Mouse (Mus musculus) CH12.LX (cell line): ENCODE measurements around the gene Prdm12.

ENCODE experiments used
- BHLHE40 ChIP-seq: IDR thresholded peaks from 2 replicates; pipeline ENCODE4 v1.6.1; 2011; ENCODE audit warnings: mild to moderate bottlenecking, low read depth, low read length, improper control_type of control experiment
- CTCF ChIP-seq, 2 experiments: IDR thresholded peaks in 1 of 2; conservative IDR thresholded peaks in 1 of 2; 2 replicates each; pipeline ENCODE4 v1.5.1; 2011 to 2012; ENCODE audit warnings: low read depth in 2 of 2, low read length in 2 of 2, improper control_type of control experiment in 1 of 2, inconsistent platforms in 1 of 2, mild to moderate bottlenecking in 1 of 2, moderate library complexity in 1 of 2
- ELF1 ChIP-seq: IDR thresholded peaks from 2 replicates; pipeline ENCODE4 v1.6.1; 2014; ENCODE audit warnings: low read depth, mild to moderate bottlenecking, inconsistent platforms, low read length, improper control_type of control experiment
- EP300 ChIP-seq: IDR thresholded peaks from 2 replicates; pipeline ENCODE4 v1.6.1; 2011; ENCODE audit warnings: low read length, improper control_type of control experiment
- ETS1 ChIP-seq: conservative IDR thresholded peaks from 2 replicates; pipeline ENCODE4 v1.6.1; 2012; ENCODE audit warnings: low read depth, mild to moderate bottlenecking, inconsistent platforms, low read length, improper control_type of control experiment, moderate library complexity
- MXI1 ChIP-seq: IDR thresholded peaks from 2 replicates; pipeline ENCODE4 v1.6.1; 2011; ENCODE audit warnings: mild to moderate bottlenecking, low read depth, low read length, improper control_type of control experiment
- MYC ChIP-seq: IDR thresholded peaks from 2 replicates; pipeline ENCODE4 v1.6.1; 2011; ENCODE audit warnings: low read depth, mild to moderate bottlenecking, improper control_type of control experiment, low read length
- PAX5 ChIP-seq: IDR thresholded peaks from 2 replicates; pipeline ENCODE4 v1.6.1; 2012; ENCODE audit warnings: low read length, inconsistent platforms, mixed read lengths
- POLR2A ChIP-seq: IDR thresholded peaks from 2 replicates; pipeline ENCODE4 v1.6.1; 2011; ENCODE audit warnings: low read depth, mild to moderate bottlenecking, improper control_type of control experiment, low read length
- SMC3 ChIP-seq: IDR thresholded peaks from 2 replicates; pipeline ENCODE4 v1.6.1; 2011; ENCODE audit warnings: low read depth, low read length, improper control_type of control experiment
- TBP ChIP-seq: conservative IDR thresholded peaks from 2 replicates; pipeline ENCODE4 v1.6.1; 2011; ENCODE audit warnings: low read depth, low read length, improper control_type of control experiment
- USF1 ChIP-seq: IDR thresholded peaks from 2 replicates; pipeline ENCODE4 v1.6.1; 2014; ENCODE audit warnings: low read depth, mild to moderate bottlenecking, inconsistent platforms, low read length, improper control_type of control experiment
- ZC3H11A ChIP-seq: IDR thresholded peaks from 2 replicates; pipeline ENCODE4 v1.6.1; 2012; ENCODE audit warnings: low read depth, mild to moderate bottlenecking, inconsistent platforms, low read length, improper control_type of control experiment
- ZMIZ1 ChIP-seq: IDR thresholded peaks from 2 replicates; pipeline ENCODE4 v1.6.1; 2012; ENCODE audit warnings: low read depth, mild to moderate bottlenecking, inconsistent platforms, low read length, improper control_type of control experiment

DNA sequence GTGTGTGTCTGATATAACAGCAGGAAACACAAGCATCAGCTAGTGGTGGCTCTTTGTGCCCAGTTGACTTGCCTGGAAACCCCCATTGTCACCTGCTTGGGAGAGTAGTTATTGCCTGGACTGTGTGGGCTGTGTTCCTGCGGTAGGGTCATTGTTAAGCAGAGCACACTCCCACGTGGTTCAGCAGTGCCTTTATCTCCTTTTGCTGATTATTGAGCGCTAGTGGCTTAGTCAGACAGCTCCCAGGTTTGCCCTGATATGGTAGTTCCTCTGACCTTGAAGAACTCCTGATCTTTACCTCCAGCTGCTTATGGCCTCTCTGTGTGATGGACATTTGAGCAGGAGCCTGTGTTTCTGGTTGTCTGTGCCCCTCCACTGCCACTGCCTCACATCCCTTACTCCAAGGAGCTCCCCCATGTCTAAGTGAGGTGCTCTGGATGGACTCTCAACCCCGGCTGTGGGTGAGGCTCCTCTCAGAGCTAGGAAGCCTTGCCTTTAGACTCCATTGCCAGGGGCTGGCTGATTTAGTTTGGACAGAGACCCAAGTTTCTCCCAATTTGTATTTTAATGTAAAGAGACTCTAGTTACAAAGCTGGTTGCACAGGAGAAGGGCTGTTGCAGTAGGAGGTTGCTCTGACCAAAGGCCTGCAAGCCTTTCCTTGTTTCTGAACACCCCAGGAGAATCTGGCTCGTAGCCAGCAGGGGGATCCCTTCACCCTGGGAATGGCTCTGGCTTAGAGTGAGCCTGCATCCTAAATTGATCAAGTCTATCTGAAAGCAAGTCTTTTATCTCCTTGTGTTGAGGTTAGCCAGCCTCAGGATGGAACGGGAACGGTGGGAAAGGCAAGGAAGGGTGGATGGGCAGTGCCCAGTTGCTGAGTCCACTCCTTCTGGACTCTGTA lies 61.0 kb downstream of the Prdm12 start:
- TF ChIP-seq CTCF (conservative IDR thresholded peaks at IDR 0.05 in 1 of 2, IDR thresholded peaks at IDR 0.05 in 1 of 2; ENCODE audit: low read depth in 2 of 2, low read length in 2 of 2): peak; percentile 12 to 44; a peak in 3 of 4 replicates
- TF ChIP-seq MYC: no peak
- no peak for TF ChIP-seq MXI1
- no peak for TF ChIP-seq POLR2A
- no peak for TF ChIP-seq BHLHE40
- TF ChIP-seq ZC3H11A: no peak
- TF ChIP-seq ETS1: no peak
- peak; percentile 32 for TF ChIP-seq SMC3
- TF ChIP-seq PAX5: no peak
- no peak for TF ChIP-seq TBP
- TF ChIP-seq EP300: no peak
- TF ChIP-seq ELF1: no peak
- no peak for TF ChIP-seq USF1
- no peak for TF ChIP-seq ZMIZ1
